Mouse (Mus musculus) CD4-positive naive resting alpha-beta T cell, adult 57 days (primary cell): ENCODE results near the gene Pum3. TPM values are rescaled to one million over a fixed set of nuclear protein-coding genes. Genes with fewer than 3 reads are reported as not detected.

Experiments
- total RNA-seq: library from RNA; stranded (reverse); gene quantifications from one replicate; pipeline ENCODE4 v1.2.4, GENCODE M21; 2023

Gene Pum3
- total RNA-seq: 85.5 TPM

DNA sequence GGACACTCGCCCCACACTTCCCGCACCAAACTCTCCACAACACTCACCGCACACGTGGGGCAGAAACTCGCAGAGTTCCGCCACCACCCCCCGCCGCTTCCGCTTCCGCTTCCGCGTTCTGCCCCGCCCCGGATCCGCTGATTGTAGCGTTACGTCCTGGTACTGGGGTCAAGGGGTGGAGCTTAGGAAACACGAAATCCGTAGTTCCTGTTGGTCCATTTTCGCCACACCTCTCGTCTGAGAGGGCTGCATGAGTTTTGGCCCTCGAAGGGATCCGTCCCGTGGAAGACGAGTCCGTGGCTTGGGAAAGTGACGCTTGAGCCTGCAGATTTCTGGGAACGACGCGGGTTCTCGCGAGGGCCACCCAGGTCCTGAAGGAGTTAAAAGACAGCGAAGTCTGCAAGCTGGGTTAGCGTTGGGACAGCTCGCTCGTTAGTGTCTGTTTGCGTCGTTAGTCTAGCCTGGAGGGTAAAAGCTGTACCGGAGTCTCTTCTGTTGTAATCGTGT lies at the start of gene Pum3:
Gene Pum3 (minus strand): TSS at position 81 of the 507 bp plus-strand sequence.

Other genes starting within 250 kb of the Pum3 start
- gene Vldlr, start 213.3 kb downstream of the Pum3 start, total RNA-seq: 0.15 TPM
- gene Kcnv2, start 107.2 kb downstream of the Pum3 start, total RNA-seq: not detected